Mouse (Mus musculus): ENCODE results near the gene Arhgef6.

- no peak for TF ChIP-seq CTCF (IDR thresholded peaks at IDR 0.05; ENCODE audit: low read depth, low read length)
- TF ChIP-seq POLR2A (IDR thresholded peaks at IDR 0.05; ENCODE audit: borderline replicate concordance, low read depth, low read length) = no peak
Observed at GRCm38 (mm10) chrX:57339220-57339619, 691 bp upstream of the Arhgef6 start.
